Mouse (Mus musculus) MEL (cell line): Measurements from ENCODE around the gene Tsc22d1. TPM values are rescaled to one million over a fixed set of nuclear protein-coding genes. Genes with fewer than 3 reads are reported as not detected.

Source experiments
- DNase-seq: peaks from one replicate; pipeline ENCODE4 v3.0.0; 2011; ENCODE audit warnings: low read depth, low spot score
- H3K27ac ChIP-seq: 2 replicates; pipeline ENCODE4 v1.5.1; 2012; ENCODE audit warnings: low read depth, mild to moderate bottlenecking, control low read depth, low read length, moderate library complexity; ENCODE audit not compliant: control insufficient read depth
- H3K27me3 ChIP-seq, 2 experiments: fragments of 150-350 bp in 1 of 2; sonication (generic) in 1 of 2; 2 replicates each; pipeline ENCODE4 v1.6.1; 2012; ENCODE audit warnings: low read length in 2 of 2, mild to moderate bottlenecking in 2 of 2, improper control_type of control experiment in 1 of 2, moderate library complexity in 1 of 2; ENCODE audit not compliant: insufficient read depth in 2 of 2, control insufficient read depth in 1 of 2
- H3K36me3 ChIP-seq, 2 experiments: 2 replicates each; pipeline ENCODE4 v1.6.1; 2012 to 2014; ENCODE audit warnings: low read length in 2 of 2, improper control_type of control experiment in 1 of 2, inconsistent platforms in 1 of 2, mild to moderate bottlenecking in 1 of 2; ENCODE audit not compliant: insufficient read depth in 2 of 2, control insufficient read depth in 1 of 2
- H3K4me1 ChIP-seq, 2 experiments: fragments of 150-350 bp in 1 of 2; sonication (generic) in 1 of 2; 2 replicates each; pipeline ENCODE4 v1.6.1; 2012; ENCODE audit warnings: low read length in 2 of 2, improper control_type of control experiment in 1 of 2, mild to moderate bottlenecking in 1 of 2; ENCODE audit not compliant: insufficient read depth in 2 of 2, control insufficient read depth in 1 of 2
- H3K4me3 ChIP-seq, 2 experiments: fragments of 150-350 bp in 1 of 2; sonication (generic) in 1 of 2; 2 replicates each; pipeline ENCODE4 v1.5.1; 2012; ENCODE audit warnings: low read depth in 2 of 2, low read length in 2 of 2, mild to moderate bottlenecking in 2 of 2, moderate library complexity in 2 of 2, control low read depth in 1 of 2, improper control_type of control experiment in 1 of 2; ENCODE audit not compliant: control insufficient read depth in 1 of 2, insufficient read depth in 1 of 2
- H3K79me2 ChIP-seq: 2 replicates; pipeline ENCODE4 v1.6.1; 2012; ENCODE audit warnings: mild to moderate bottlenecking, low read length, moderate library complexity; ENCODE audit not compliant: control insufficient read depth, poor library complexity, insufficient read depth
- H3K9ac ChIP-seq: 2 replicates; pipeline ENCODE4 v1.6.1; 2012; ENCODE audit warnings: low read depth, mild to moderate bottlenecking, control low read depth, low read length, moderate library complexity; ENCODE audit not compliant: control insufficient read depth, poor library complexity, severe bottlenecking
- H3K9me3 ChIP-seq: fragments of 150-350 bp; sonication (generic); replicated peaks from 2 replicates; pipeline ENCODE4 v1.6.1; 2012; ENCODE audit warnings: mild to moderate bottlenecking, low read length, improper control_type of control experiment, moderate library complexity; ENCODE audit not compliant: insufficient read depth
- BHLHE40 ChIP-seq: IDR thresholded peaks from 2 replicates; pipeline ENCODE4 v1.6.1; 2012; ENCODE audit warnings: low read depth, mild to moderate bottlenecking, inconsistent platforms, low read length, improper control_type of control experiment, borderline replicate concordance
- CTCF ChIP-seq, 3 experiments: IDR thresholded peaks in 2 of 3; conservative IDR thresholded peaks in 1 of 3; 2 replicates each; pipeline ENCODE4 v1.5.1; 2011 to 2012; ENCODE audit warnings: low read length in 3 of 3, low read depth in 2 of 3, mild to moderate bottlenecking in 2 of 3, improper control_type of control experiment in 1 of 3, inconsistent platforms in 1 of 3, mixed read lengths in 1 of 3, moderate library complexity in 1 of 3; ENCODE audit not compliant: control insufficient read depth in 1 of 3, insufficient read depth in 1 of 3, poor library complexity in 1 of 3, severe bottlenecking in 1 of 3
- EP300 ChIP-seq, 2 experiments: IDR thresholded peaks; 2 replicates each; pipeline ENCODE4 v1.6.1; 2011; ENCODE audit warnings: improper control_type of control experiment in 2 of 2, low read length in 2 of 2, low read depth in 1 of 2, mild to moderate bottlenecking in 1 of 2
- ETS1 ChIP-seq: IDR thresholded peaks from 2 replicates; pipeline ENCODE4 v1.6.1; 2012; ENCODE audit warnings: low read depth, mild to moderate bottlenecking, inconsistent platforms, low read length, improper control_type of control experiment, moderate library complexity
- GATA1 ChIP-seq: IDR thresholded peaks from 2 replicates; pipeline ENCODE4 v1.6.1; 2011; ENCODE audit warnings: low read depth, low read length, improper control_type of control experiment
- MAFK ChIP-seq: IDR thresholded peaks from 2 replicates; pipeline ENCODE4 v1.6.1; 2011; ENCODE audit warnings: low read depth, mild to moderate bottlenecking, low read length, improper control_type of control experiment, borderline replicate concordance
- MAZ ChIP-seq: IDR thresholded peaks from 2 replicates; pipeline ENCODE4 v1.6.1; 2012; ENCODE audit warnings: low read depth, mild to moderate bottlenecking, inconsistent platforms, low read length, improper control_type of control experiment
- POLR2AphosphoS2 ChIP-seq: IDR thresholded peaks from 2 replicates; pipeline ENCODE4 v1.6.1; 2011; ENCODE audit warnings: low read length, improper control_type of control experiment
- POLR2AphosphoS5 ChIP-seq: IDR thresholded peaks from 2 replicates; pipeline ENCODE4 v1.6.1; 2012; ENCODE audit warnings: low read depth, borderline replicate concordance, mild to moderate bottlenecking, inconsistent platforms, low read length, moderate library complexity, mixed read lengths
- RAD21 ChIP-seq: IDR thresholded peaks from 2 replicates; pipeline ENCODE4 v1.6.1; 2011; ENCODE audit warnings: mild to moderate bottlenecking, low read depth, low read length, improper control_type of control experiment
- SMC3 ChIP-seq: IDR thresholded peaks from 2 replicates; pipeline ENCODE4 v1.6.1; 2011; ENCODE audit warnings: low read depth, low read length, improper control_type of control experiment
- TAL1 ChIP-seq: IDR thresholded peaks from 2 replicates; pipeline ENCODE4 v1.6.1; 2012; ENCODE audit warnings: mild to moderate bottlenecking, inconsistent platforms, low read length, moderate library complexity, mixed read lengths
- UBTF ChIP-seq: IDR thresholded peaks from 2 replicates; pipeline ENCODE4 v1.6.1; 2012; ENCODE audit warnings: low read depth, mild to moderate bottlenecking, inconsistent platforms, low read length, improper control_type of control experiment, moderate library complexity, borderline replicate concordance; ENCODE audit not compliant: insufficient read depth
- USF2 ChIP-seq, 2 experiments: IDR thresholded peaks; 2 replicates each; pipeline ENCODE4 v1.6.1; 2011 to 2012; ENCODE audit warnings: improper control_type of control experiment in 2 of 2, low read length in 2 of 2, borderline replicate concordance in 1 of 2, inconsistent platforms in 1 of 2, low read depth in 1 of 2, mild to moderate bottlenecking in 1 of 2; ENCODE audit not compliant: insufficient read depth in 1 of 2
- ZC3H11A ChIP-seq: IDR thresholded peaks from 2 replicates; pipeline ENCODE4 v1.6.1; 2012; ENCODE audit warnings: low read depth, mild to moderate bottlenecking, inconsistent platforms, low read length, improper control_type of control experiment
- ZMIZ1 ChIP-seq: IDR thresholded peaks from 2 replicates; pipeline ENCODE4 v1.6.1; 2012; ENCODE audit warnings: low read depth, mild to moderate bottlenecking, inconsistent platforms, low read length, improper control_type of control experiment, moderate library complexity
- ZNF384 ChIP-seq: IDR thresholded peaks from 2 replicates; pipeline ENCODE4 v1.6.1; 2012; ENCODE audit warnings: low read depth, mild to moderate bottlenecking, inconsistent platforms, low read length, improper control_type of control experiment
- polyA plus RNA-seq, 2 experiments: library from polyadenylated mRNA; stranded (reverse) in 1 of 2; unstranded in 1 of 2; fragments of >175 nt in 1 of 2; fragments of >200 nt in 1 of 2; gene quantifications; 2 replicates each; pipeline versions ENCODE4 v1.2.1 to v1.2.4; 2012; ENCODE audit warnings: low replicate concordance in 2 of 2, low read depth in 1 of 2; ENCODE audit not compliant: insufficient read length in 2 of 2, insufficient read depth in 1 of 2, missing spikeins in 1 of 2
- total RNA-seq: library from RNA; depleted of rRNA; stranded (reverse); fragments of 300-350 nt; gene quantifications from 2 replicates; pipeline ENCODE4 v1.2.3, GENCODE M21; 2012

Tsc22d1 gene
- total and polyA plus RNA-seq, 3 experiments: 7.6 to 15.9 TPM; not detected in 1

- H3K9me3 ChIP-seq: no peaks in the 10 kb centered on the region
- H3K79me2 ChIP-seq: no peaks in the 10 kb centered on the region
- H3K27me3 ChIP-seq: peaks cover 0 to 3% of the 10 kb centered on the region in 2 experiments; a peak in 1 of 4 replicates
- TF ChIP-seq MAFK (no peak), UBTF (no peak), ZMIZ1 (no peak), SMC3 (no peak), ZNF384 (no peak), RAD21 (no peak), POLR2AphosphoS2 (no peak), EP300 (IDR thresholded peaks at IDR 0.05; ENCODE audit: low read depth in 1 of 2, low read length in 2 of 2) (no peak)
- H3K27ac ChIP-seq: no peak overlapping the region
- H3K9ac ChIP-seq: no peak overlapping the region
- peaks cover under 1 to 5% of the 10 kb centered on the region in 2 experiments for H3K4me1 ChIP-seq
- peaks cover 0 to 8% of the 10 kb centered on the region in 2 experiments; a peak in 1 of 4 replicates for H3K36me3 ChIP-seq
- H3K4me3 ChIP-seq: no peak overlapping the region
- no peak for DNase-seq
Measured at GRCm38 (mm10) chr14:76472487-76472886, 57.7 kb downstream of the Tsc22d1 start.

GRCm38 (mm10) chr14:76473404-76473803 is 58.6 kb downstream of the Tsc22d1 start:
- Histone ChIP-seq H3K79me2 (no peaks in the 10 kb centered on the region), H3K9ac (no peak overlapping the region), H3K27ac (no peak overlapping the region), H3K36me3 (peaks cover 0 to 12% of the 10 kb centered on the region in 2 experiments; a peak in 2 of 4 replicates), H3K9me3 (no peaks in the 10 kb centered on the region), H3K4me1 (peaks cover 4 to 7% of the 10 kb centered on the region in 2 experiments), H3K4me3 (no peak overlapping the region), H3K27me3 (peaks cover 0 to 3% of the 10 kb centered on the region in 2 experiments; a peak in 1 of 4 replicates)
- DNase-seq: peak; percentile 87
- TF ChIP-seq ZC3H11A: peak; percentile 87
- no peak for TF ChIP-seq POLR2AphosphoS2
- TF ChIP-seq SMC3: peak; percentile 81
- peak; percentile 35 to 89 (median 61); a peak in 5 of 6 replicates for TF ChIP-seq CTCF (IDR thresholded peaks at IDR 0.05 in 2 of 3, conservative IDR thresholded peaks at IDR 0.05 in 1 of 3; ENCODE audit: control insufficient read depth in 1 of 3, insufficient read depth in 1 of 3, low read depth in 2 of 3, low read length in 3 of 3, poor library complexity in 1 of 3, severe bottlenecking in 1 of 3)
- peak; percentile 93 for TF ChIP-seq RAD21
- TF ChIP-seq ZNF384: peak; percentile 93
- TF ChIP-seq, all 39 proteins: peak for 5

- peaks cover 0 to 19% of the 10 kb centered on the region in 2 experiments; a peak in 2 of 4 replicates for H3K36me3 ChIP-seq
- H3K4me3 ChIP-seq: no peak overlapping the region
- H3K27me3 ChIP-seq: peaks cover 0 to 3% of the 10 kb centered on the region in 2 experiments; a peak in 1 of 4 replicates
- H3K27ac ChIP-seq: no peak overlapping the region
- H3K79me2 ChIP-seq: no peaks in the 10 kb centered on the region
- DNase-seq: peak; percentile 69
- H3K4me1 ChIP-seq: peaks cover 5 to 10% of the 10 kb centered on the region in 2 experiments
- TF ChIP-seq MAFK: no peak
- TF ChIP-seq CTCF (IDR thresholded peaks at IDR 0.05 in 2 of 3, conservative IDR thresholded peaks at IDR 0.05 in 1 of 3; ENCODE audit: control insufficient read depth in 1 of 3, insufficient read depth in 1 of 3, low read depth in 2 of 3, low read length in 3 of 3, poor library complexity in 1 of 3, severe bottlenecking in 1 of 3): peak; percentile 36 to 56 (median 42)
- no peak for TF ChIP-seq ETS1
- TF ChIP-seq BHLHE40: no peak
- TF ChIP-seq MAZ: no peak
- TF ChIP-seq SMC3: peak; percentile 54
- TF ChIP-seq USF2 (IDR thresholded peaks at IDR 0.05; ENCODE audit: borderline replicate concordance in 1 of 2, insufficient read depth in 1 of 2, low read depth in 1 of 2, low read length in 2 of 2): no peak
- TF ChIP-seq POLR2AphosphoS5: no peak
- TF ChIP-seq GATA1: no peak
- peak; percentile 28 for TF ChIP-seq RAD21
- TF ChIP-seq ZC3H11A: peak; percentile 39; the same call in 1 of the 2 replicates
- TF ChIP-seq ZNF384: peak; percentile 75
- TF ChIP-seq TAL1: no peak
- no peaks in the 10 kb centered on the region for H3K9me3 ChIP-seq
- H3K9ac ChIP-seq: no peak overlapping the region
Measured at GRCm38 (mm10) chr14:76474165-76474564, 59.4 kb downstream of the Tsc22d1 start.
